ENCODE assay signal across 19 mouse cellular contexts in genomic region chr10:11660056-11660770, GRCm38 (mm10).
DNase-seq lines count a peak whose midpoint lies in the region.
"Had no signal": no experiment of that assay in that cellular context is flagged by ENCODE, and none has a peak within 500 bp of the region (broad histone marks: within the 10 kb centered on the region; RNA-seq: fewer than 3 reads in every experiment).

No protein-coding gene starts in this region.

- DNase-seq in cerebellum, postnatal 10 days: peak; percentile 2 to 4
- no peak for DNase-seq in cerebellum, postnatal 36 days
- DNase-seq in layer of hippocampus, adult 9-11 months: peak; percentile 44
- DNase-seq in layer of hippocampus, adult 9-10 months (ENCODE audit: low spot score): no peak
- DNase-seq in right cerebral cortex, postnatal 25 days: peak; percentile 34
- no peak for DNase-seq in right cerebral cortex, postnatal 4 days
- peak; percentile 88 for DNase-seq in telencephalon, adult 2 months (ENCODE audit: low read depth, low spot score)
- DNase-seq in heart, adult 18-20 months: no peak
- DNase-seq: adrenal gland, postnatal 10 days; cerebellum, adult 11 months; cerebellum, adult 9-10 months; gastrocnemius, adult 2 months; gastrocnemius, postnatal 36 days; heart, adult 2 months; heart, postnatal 4 days; kidney, postnatal 14 days; liver, postnatal 0 days; lung, postnatal 36 days; thymus, postnatal 14 days had no signal

Comparison
In these comparisons a context has a peak if more than half of its experiments do, and no peak if none do; other contexts are left out.
1. DNase-seq: peak in cerebellum, postnatal 10 days (2 of 2), layer of hippocampus, adult 9-11 months (single experiment), right cerebral cortex, postnatal 25 days (single experiment) and telencephalon, adult 2 months (single experiment); none in cerebellum, postnatal 36 days (0 of 2), layer of hippocampus, adult 9-10 months (single experiment), right cerebral cortex, postnatal 4 days (single experiment) and heart, adult 18-20 months (0 of 2).